Mouse (Mus musculus): ENCODE measurements around the gene Snph.

DNA sequence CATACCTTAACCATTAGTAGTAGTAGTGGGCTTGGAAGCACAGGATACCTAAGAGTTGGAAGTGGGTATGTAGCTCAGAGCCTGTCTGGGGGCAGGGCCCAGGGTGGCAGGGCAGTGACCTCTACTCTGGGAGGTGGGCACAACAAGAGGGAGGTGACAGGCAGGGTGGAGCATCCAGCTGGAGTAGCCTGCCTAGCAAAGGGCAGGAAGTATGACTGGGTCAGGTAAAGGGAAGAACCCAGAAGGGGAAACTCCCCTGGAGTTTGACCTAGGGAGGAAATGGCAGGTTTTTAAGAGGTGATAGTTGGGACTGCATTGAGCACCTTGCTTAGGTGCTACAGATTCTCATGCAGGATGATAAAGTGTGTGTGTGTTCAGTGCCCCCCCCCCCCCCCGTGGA is 51.4 kb downstream of the Snph start:
- no peak for TF ChIP-seq POLR2A (IDR thresholded peaks at IDR 0.05; ENCODE audit: low read depth, low read length)
- TF ChIP-seq CTCF (conservative IDR thresholded peaks at IDR 0.05; ENCODE audit: insufficient read depth, insufficient read length, low read depth, low read length), result no peak

Measured in kidney, adult 2 months (tissue).